Mouse (Mus musculus): Measurements from ENCODE around the gene Ins2. TPM values are rescaled to one million over a fixed set of nuclear protein-coding genes. Genes with fewer than 3 reads are reported as not detected.
A peak's percentile ranks its signal among the peaks of the same experiment; 100 is the strongest.

Gene Ins2
- 0.94 TPM in 1 of 2 replicates, not detected in the other for polyA plus RNA-seq (2015; fragmentation: Nextera tagmentation; extraction: Ambion mirVana)

DNA sequence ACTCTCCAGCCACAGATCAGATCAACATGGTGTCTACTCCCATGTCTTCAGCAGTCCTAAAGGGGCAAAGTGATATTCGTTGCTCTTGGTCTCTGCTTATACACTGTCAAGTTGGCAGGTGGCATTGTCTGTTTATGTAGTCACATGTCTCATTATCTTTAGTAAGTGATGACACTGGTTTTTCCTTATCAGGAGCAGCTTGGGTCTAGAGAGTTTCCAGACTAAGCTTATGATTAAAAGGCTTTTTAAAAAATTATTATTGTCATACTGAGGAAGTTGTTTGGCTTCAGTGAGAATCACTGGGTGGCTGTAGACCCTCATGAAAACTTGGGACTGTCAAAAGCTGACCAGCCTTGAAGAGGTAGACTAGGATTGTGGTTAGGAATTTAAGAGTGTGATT lies at the start of gene Ins2:
TSS of gene Ins2 (minus strand) at position 101 of the 400 bp plus-strand sequence.
- WGBS: 79% methylated on average over 1 of the region's 1 CpGs
- Histone ChIP-seq H3K9me3 (no peaks in the 10 kb centered on the region), H3K27ac (replicated peaks) (no peak within 1 kb of the TSS), H3K4me1 (no peaks in the 10 kb centered on the region), H3K36me3 (no peaks in the 10 kb centered on the region), H3K27me3 (no peaks in the 10 kb centered on the region), H3K9ac (replicated peaks) (no peak within 1 kb of the TSS), H3K4me3 (no peak within 1 kb of the TSS), H3K4me2 (replicated peaks) (no peak within 1 kb of the TSS)
- no peak for ATAC-seq (replicated peaks)

DNA sequence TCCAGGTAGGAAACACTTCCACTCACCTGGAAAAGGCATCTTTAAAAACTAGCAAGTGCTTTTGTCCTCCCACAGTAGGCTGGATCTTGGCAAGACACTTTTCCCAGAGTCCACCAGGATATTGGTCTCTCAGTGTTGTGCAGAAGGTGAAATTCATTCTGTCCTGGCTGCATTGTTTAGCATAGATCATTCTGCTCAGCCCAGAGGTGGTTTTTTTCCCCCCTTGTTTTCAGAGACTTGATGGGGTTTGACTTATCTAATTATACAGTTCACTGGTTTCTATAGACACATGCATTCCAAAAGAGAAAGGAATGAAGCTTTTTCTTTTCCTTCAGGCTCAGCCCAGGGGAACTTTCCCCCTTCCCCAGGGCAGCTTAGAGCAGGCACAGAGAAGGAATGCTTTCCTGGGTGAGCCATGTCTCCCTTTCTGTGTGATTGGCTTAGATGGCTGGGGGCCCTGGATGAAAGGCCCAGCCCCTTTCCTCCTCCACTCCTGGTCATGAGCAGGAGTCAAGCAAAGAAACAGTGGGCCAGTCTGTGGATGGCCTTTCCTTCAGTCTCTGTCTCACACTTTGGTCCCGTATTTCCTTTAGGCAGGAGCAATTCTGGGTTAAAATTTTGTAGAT lies 49.6 kb upstream of the Ins2 start:
- 12% methylated on average over 1 of the region's 1 CpGs for WGBS
- H3K27ac ChIP-seq (replicated peaks): no peak overlapping the region
- no peak overlapping the region for H3K4me2 ChIP-seq (replicated peaks)
- no peaks in the 10 kb centered on the region for H3K9me3 ChIP-seq
- no peak for ATAC-seq (replicated peaks)
- no peak overlapping the region for H3K9ac ChIP-seq (replicated peaks)
- H3K27me3 ChIP-seq: no peaks in the 10 kb centered on the region
- no peaks in the 10 kb centered on the region for H3K4me1 ChIP-seq
- H3K4me3 ChIP-seq: no peak overlapping the region
- H3K36me3 ChIP-seq: no peaks in the 10 kb centered on the region

DNA sequence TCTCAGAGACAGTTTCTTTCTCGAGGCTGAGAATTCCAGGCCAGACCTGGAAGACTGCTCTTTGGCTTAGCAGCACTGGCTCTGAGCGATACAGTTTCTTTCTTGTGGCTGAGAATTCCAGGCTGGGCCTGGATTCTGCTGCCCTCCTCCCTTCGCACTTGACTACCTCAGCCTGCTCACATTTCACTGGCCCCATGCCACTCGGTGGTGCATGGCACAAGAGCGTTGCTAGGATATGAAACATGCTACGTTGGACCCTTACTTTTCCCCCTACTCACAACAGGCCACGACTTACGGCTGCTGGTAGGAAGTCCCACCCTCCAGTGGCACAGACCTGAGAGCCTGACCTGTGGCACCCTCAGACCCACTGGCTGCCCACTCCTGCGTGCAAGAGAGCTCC lies 46.5 kb upstream of the Ins2 start:
- Histone ChIP-seq H3K36me3 (no peaks in the 10 kb centered on the region), H3K9me3 (no peaks in the 10 kb centered on the region), H3K4me3 (no peak overlapping the region), H3K27ac (replicated peaks) (no peak overlapping the region), H3K4me1 (no peaks in the 10 kb centered on the region), H3K4me2 (replicated peaks) (no peak overlapping the region), H3K9ac (replicated peaks) (no peak overlapping the region), H3K27me3 (no peaks in the 10 kb centered on the region)
- WGBS: 63% methylated on average over 9 of the region's 9 CpGs
- ATAC-seq (replicated peaks): no peak

DNA sequence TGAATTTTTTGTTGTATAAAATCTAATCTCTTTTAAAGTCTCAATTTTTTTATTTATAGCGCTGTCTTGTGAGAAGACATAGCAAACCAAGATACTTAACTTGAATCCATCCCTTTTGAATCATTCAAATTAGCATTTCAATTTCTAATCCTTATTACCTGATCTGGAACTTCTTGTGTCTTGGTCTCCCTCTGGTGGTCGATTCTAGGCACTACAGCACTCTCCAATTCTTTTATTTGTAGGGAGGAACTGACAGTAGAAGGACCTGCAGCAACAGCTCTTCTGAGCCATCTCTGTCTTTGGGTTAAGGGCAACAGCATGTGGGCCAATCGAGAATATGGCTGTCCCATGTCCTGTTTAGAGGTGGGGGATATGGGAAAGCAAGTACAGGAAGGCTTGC lies 5.4 kb downstream of the Ins2 start:
- no peak overlapping the region for H3K27ac ChIP-seq (replicated peaks)
- no peaks in the 10 kb centered on the region for H3K4me1 ChIP-seq
- ATAC-seq (replicated peaks): no peak
- H3K4me3 ChIP-seq: no peak overlapping the region
- no peak overlapping the region for H3K9ac ChIP-seq (replicated peaks)
- H3K27me3 ChIP-seq: no peaks in the 10 kb centered on the region
- no peaks in the 10 kb centered on the region for H3K36me3 ChIP-seq
- no peaks in the 10 kb centered on the region for H3K9me3 ChIP-seq
- no peak overlapping the region for H3K4me2 ChIP-seq (replicated peaks)
- 7% methylated on average over 3 of the region's 3 CpGs for WGBS

DNA sequence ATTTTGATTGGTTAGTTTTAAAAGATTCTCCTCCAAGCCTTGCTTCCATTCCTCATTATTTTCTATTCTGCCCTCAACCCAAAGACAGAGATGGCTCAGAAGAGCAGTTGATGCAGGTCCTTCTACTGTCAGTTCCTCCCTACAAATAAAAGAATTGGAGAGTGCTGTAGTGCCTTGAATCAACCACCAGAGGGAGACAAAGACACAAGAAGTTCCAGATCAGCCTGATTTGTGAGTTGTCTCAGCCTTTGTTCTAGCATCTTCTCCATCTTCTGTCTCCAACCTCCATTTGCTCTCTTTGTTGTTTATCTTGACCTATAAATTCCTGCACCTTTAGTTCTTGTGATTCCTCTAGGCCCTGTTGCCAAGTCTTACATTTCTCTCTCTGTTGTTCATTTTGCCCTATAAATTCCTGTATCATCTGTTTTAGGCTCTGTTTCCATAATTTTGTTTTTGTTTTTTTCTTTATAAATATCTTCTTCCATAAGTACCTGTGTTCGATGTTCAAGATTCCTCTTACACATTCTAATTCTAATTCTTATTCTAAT lies 6.2 kb downstream of the Ins2 start:
- 70% methylated on average over 1 of the region's 1 CpGs for WGBS
- no peaks in the 10 kb centered on the region for H3K9me3 ChIP-seq
- H3K4me1 ChIP-seq: no peaks in the 10 kb centered on the region
- H3K4me3 ChIP-seq: no peak overlapping the region
- no peak overlapping the region for H3K9ac ChIP-seq (replicated peaks)
- no peak overlapping the region for H3K27ac ChIP-seq (replicated peaks)
- H3K4me2 ChIP-seq (replicated peaks): no peak overlapping the region
- no peak for ATAC-seq (replicated peaks)
- H3K27me3 ChIP-seq: no peaks in the 10 kb centered on the region
- no peaks in the 10 kb centered on the region for H3K36me3 ChIP-seq

DNA sequence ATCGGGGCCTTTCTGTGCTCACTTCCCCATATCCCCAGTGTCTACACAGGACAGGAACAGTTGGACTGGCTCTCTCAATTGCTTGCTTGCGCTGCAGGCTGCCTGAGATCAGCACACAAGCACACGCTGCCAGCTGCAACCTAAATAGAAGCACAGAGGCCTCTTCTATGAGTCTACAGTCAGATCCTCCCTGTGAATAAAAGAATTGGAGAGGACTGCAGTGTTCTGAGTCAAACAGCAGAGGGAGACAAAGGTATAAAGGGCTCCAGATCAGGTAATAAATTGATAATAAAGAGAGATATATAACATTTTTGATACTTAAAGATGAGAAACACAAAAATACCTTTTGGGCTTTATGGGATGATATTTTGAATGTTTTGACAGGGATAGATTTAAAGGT lies 17.2 kb downstream of the Ins2 start:
- no peak overlapping the region for H3K4me3 ChIP-seq

DNA sequence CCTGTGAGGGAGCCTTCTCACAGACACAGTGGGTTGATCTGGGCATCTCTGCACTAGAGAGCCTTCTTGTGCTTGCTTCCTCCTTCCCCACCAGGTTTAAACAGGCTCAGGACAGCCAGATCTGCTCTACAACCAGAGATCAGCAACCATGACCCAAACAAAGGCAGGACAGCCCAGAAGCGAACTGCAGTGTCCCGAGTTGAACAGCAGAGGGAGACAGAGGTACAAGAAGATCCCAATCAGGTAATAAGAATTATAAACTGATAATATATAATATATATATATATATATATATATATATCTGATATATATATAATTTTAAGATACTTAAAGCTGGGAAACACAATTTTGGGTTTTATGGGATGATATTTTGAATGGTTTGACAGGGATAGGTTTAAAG lies 22.5 kb downstream of the Ins2 start:
- WGBS: 4% methylated on average over 2 of the region's 2 CpGs
- no peaks in the 10 kb centered on the region for H3K36me3 ChIP-seq
- H3K4me1 ChIP-seq: no peaks in the 10 kb centered on the region

More for the DNA sequence above, 17.2 kb downstream of the Ins2 start:
- Histone ChIP-seq H3K36me3 (no peaks in the 10 kb centered on the region), H3K9ac (replicated peaks) (no peak overlapping the region), H3K4me2 (replicated peaks) (no peak overlapping the region), H3K27me3 (no peaks in the 10 kb centered on the region), H3K4me1 (no peaks in the 10 kb centered on the region), H3K9me3 (no peaks in the 10 kb centered on the region), H3K27ac (replicated peaks) (no peak overlapping the region)
- WGBS: 48% methylated on average over 3 of the region's 3 CpGs
- ATAC-seq (replicated peaks): no peak

DNA sequence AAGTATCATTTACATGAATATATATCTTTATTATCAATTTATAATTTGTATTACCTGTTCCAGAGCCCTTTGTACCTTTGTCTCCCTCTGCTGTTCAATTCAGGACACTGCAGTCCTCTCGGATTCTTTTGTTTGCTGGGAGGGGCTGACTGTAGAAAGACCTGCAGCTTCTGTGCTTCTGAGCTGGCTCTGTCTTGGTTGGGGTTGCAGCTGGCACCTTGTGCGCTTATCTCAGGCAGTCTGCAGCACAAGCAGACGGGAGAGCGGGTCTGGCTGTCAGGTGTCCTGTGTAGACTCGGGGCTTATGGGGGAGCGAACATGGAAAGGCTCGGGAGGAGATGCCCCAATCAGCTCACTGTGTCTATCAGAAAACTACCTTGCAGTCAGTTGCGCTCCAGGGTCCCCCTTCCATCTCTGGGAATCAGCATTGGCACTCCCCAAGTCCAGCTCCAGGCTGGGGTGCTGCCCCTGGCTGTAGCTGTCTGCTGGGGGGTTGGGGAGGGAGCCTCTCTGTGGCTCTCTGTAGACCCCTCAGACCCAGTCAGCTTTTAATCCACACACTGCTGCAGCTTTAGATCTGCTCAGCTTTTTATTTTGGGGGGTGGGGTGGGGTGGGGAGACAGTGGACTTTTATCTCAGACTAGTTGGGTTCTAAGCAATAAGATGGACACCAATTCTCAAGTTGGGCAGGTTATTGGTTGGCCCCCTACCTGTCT lies 28.2 kb downstream of the Ins2 start:
- peak; percentile 63; the same call in 1 of the 2 replicates for ATAC-seq (replicated peaks)
- H3K9me3 ChIP-seq: no peaks in the 10 kb centered on the region
- H3K9ac ChIP-seq (replicated peaks): peak overlapping the region; percentile 54
- H3K27ac ChIP-seq (replicated peaks): no peak overlapping the region; the same call in 1 of the 2 replicates
- H3K36me3 ChIP-seq: no peaks in the 10 kb centered on the region
- 15% methylated on average over 8 of the region's 8 CpGs for WGBS
- no peaks in the 10 kb centered on the region for H3K27me3 ChIP-seq
- H3K4me3 ChIP-seq: peak overlapping the region; percentile 35
- peak overlapping the region; percentile 45 for H3K4me2 ChIP-seq (replicated peaks)
- no peaks in the 10 kb centered on the region for H3K4me1 ChIP-seq

More for the DNA sequence above, 22.5 kb downstream of the Ins2 start:
- no peak overlapping the region for H3K27ac ChIP-seq (replicated peaks)
- no peak for ATAC-seq (replicated peaks)
- H3K4me2 ChIP-seq (replicated peaks): no peak overlapping the region
- H3K9me3 ChIP-seq: no peaks in the 10 kb centered on the region
- no peak overlapping the region for H3K4me3 ChIP-seq
- H3K9ac ChIP-seq (replicated peaks): no peak overlapping the region
- H3K27me3 ChIP-seq: no peaks in the 10 kb centered on the region

DNA sequence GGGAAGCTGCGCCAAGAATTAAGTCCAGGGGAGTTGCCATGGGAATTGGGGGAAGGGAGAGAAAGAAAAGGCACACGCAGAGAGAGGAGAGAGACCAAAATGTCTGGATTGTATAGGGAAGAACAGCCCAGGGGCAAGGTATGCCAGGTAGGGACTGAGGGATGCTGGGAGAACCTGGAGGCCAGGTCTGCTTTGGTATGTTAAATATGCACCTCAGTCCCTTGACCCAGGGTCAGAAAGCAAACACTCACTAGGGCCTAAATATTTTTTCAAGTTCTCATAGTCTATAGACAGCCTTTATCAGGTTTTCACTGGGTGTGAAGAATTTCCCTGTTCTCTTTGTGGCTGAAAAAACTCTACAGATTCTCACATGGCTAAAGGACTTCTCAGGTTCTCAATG lies 36.3 kb downstream of the Ins2 start:
- ATAC-seq (replicated peaks): no peak
- H3K27me3 ChIP-seq: no peaks in the 10 kb centered on the region
- WGBS: 78% methylated on average over 2 of the region's 2 CpGs

DNA sequence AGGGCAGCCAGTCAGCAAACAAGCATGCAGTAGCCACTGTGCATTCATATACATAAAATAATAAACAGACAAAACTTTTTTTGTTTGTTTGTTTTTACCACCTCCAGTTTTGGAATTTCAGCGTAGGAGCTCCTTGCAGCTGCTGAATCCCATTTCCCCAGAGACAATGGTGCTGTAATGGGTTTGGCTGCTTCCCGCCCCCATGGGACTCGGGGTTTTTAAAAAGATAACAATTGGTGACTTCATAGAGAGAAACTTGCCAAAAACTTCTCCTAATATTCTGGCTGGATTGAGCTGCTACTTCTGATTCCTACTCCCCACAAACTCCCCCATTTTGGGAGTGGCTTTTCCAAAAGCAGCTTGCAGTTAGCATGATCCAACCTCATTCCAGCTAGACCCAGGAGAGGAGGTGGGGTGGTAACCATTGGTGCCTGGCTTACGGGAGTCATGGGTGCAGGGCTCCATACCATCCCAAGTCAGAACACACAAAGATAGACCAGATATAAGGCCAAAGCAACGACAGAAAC lies 43.8 kb downstream of the Ins2 start:
- H3K4me2 ChIP-seq (replicated peaks): no peak overlapping the region
- no peak overlapping the region for H3K9ac ChIP-seq (replicated peaks)
- H3K36me3 ChIP-seq: no peaks in the 10 kb centered on the region
- no peaks in the 10 kb centered on the region for H3K9me3 ChIP-seq
- no peaks in the 10 kb centered on the region for H3K4me1 ChIP-seq
- H3K27me3 ChIP-seq: no peaks in the 10 kb centered on the region
- no peak for ATAC-seq (replicated peaks)
- 62% methylated on average over 5 of the region's 5 CpGs for WGBS
- no peak overlapping the region for H3K4me3 ChIP-seq
- no peak overlapping the region for H3K27ac ChIP-seq (replicated peaks)

More for the DNA sequence above, 36.3 kb downstream of the Ins2 start:
- Histone ChIP-seq H3K9me3 (no peaks in the 10 kb centered on the region), H3K27ac (replicated peaks) (no peak overlapping the region), H3K9ac (replicated peaks) (no peak overlapping the region), H3K4me1 (no peaks in the 10 kb centered on the region), H3K4me2 (replicated peaks) (no peak overlapping the region), H3K4me3 (no peak overlapping the region), H3K36me3 (no peaks in the 10 kb centered on the region)

DNA sequence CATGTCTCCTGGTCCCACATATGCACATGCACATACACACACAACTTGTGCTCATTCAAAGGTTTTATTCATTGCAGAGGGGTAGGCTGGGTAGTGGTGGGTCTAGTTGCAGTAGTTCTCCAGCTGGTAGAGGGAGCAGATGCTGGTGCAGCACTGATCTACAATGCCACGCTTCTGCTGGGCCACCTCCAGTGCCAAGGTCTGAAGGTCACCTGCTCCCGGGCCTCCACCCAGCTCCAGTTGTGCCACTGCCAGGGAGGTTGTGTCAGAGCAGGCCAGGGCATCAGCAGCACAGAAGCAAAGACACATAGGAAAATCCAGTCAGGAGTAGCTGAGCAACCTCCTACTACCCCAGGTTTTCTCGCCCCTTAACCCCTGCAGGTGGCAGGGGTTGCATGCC lies 64.6 kb downstream of the Ins2 start:
- 88% methylated on average over 3 of the region's 3 CpGs for WGBS
- no peaks in the 10 kb centered on the region for H3K27me3 ChIP-seq
- H3K9me3 ChIP-seq: no peaks in the 10 kb centered on the region
- H3K36me3 ChIP-seq: no peaks in the 10 kb centered on the region
- H3K4me2 ChIP-seq (replicated peaks): no peak overlapping the region
- no peak for ATAC-seq (replicated peaks)
- no peak overlapping the region for H3K9ac ChIP-seq (replicated peaks)
- H3K27ac ChIP-seq (replicated peaks): no peak overlapping the region
- no peak overlapping the region for H3K4me3 ChIP-seq
- H3K4me1 ChIP-seq: no peaks in the 10 kb centered on the region

DNA sequence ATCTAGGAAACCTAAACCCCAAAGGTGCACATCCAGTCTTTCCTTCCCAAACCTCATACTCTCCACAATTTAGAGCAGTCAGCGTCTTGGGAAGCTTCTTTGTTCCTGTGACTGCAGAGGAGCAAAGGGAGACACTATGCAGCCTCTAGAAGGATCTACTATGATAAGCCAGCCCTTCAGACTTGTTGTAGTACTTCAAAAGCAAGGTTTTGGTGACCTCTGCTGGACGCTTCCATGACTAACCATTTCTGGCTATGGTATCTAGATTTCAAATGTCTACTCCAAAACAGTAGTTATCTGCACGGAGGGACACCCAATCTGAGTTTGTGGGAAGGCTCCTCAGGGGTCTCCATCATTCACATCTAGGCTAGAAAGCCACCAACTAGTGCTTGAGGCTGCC lies 67.5 kb downstream of the Ins2 start:
- no peak for ATAC-seq (replicated peaks)
- Histone ChIP-seq H3K4me2 (replicated peaks) (no peak overlapping the region), H3K9ac (replicated peaks) (no peak overlapping the region), H3K4me3 (no peak overlapping the region), H3K27ac (replicated peaks) (no peak overlapping the region), H3K4me1 (no peaks in the 10 kb centered on the region), H3K27me3 (no peaks in the 10 kb centered on the region), H3K36me3 (no peaks in the 10 kb centered on the region), H3K9me3 (no peaks in the 10 kb centered on the region)
- 11% methylated on average over 3 of the region's 3 CpGs for WGBS
